Mouse (Mus musculus) hematopoietic stem cell, adult 5-6 weeks (primary cell): ENCODE measurements at regions not wholly inside any gene's neighbourhood (a gene's known extent, or its start where the extent isn't known, plus 50 kb on each side); places are given as distances from the start of the nearest gene placed in this dataset.

Source experiments
- ATAC-seq, 2 experiments: fragments of 125-278 bp in 1 of 2; replicated peaks in 1 of 2; 2 replicates each; pipeline ENCODE4 v1.8.0; 2016 to 2017; ENCODE audit warnings: inconsistent platforms in 2 of 2, mild to moderate bottlenecking in 2 of 2, moderate number of reproducible peaks in 2 of 2, low read depth in 1 of 2, moderate TSS enrichment in 1 of 2; ENCODE audit not compliant: low FRiP score in 2 of 2, poor library complexity in 2 of 2, severe bottlenecking in 2 of 2, insufficient read depth in 1 of 2, low TSS enrichment in 1 of 2

DNA sequence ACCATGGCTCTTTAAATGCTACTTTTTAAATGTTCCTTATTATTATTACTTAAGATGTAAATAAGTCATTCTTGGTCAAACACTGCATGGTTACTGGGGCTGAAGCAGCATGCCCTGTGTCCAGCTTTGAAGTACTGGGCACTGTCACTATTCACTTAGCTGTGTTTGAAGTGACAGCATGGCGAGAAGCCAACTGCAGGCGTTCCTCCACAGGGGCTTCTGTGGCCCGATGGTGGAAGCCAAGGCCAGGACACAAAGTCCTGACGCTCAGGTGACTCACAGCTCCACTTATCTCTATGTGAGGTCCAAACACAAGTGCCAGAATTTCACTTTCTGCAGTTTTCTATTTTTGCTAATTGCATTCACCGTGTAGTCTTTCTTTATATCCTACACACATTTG lies 65.3 kb downstream of the Cdca7 start:
- no peak for ATAC-seq

DNA sequence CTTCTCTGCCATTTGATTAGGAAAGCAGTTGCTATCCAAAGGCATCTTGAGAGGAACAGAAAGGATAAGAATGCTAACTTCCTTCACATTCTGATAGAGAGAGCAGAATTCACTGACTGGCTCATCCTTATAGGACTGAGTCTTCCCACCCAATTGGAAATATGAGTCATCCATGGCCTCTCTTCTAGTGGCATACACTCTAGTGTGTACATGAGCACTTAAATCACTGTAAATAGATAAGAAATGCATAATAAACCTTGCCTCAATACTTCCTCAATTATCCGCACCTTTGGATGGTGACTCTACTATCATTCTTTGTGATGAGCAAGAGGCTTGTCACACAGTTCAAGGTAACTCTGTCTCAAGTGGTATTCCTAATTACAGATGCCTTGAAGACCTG lies 69.5 kb downstream of the Cdca7 start:
- no peak for ATAC-seq

DNA sequence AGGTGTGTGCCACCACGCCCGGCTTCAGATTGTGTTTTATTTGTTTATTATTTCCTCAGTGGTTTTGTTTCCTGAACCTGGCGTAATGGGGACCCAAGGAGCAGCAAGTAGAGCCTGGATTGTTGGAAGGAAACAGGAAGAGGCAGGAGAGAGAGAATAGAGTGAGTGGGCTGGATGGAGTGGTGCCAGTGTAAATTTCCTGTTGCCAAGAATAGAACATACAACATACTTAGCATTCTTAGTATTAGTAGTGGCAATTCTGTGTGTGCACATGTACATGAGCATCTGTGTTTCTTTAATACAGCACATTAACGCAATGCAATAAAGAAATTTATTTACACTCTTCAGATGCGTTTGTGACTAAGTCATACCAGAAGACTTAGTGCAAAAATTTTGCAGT lies 70.5 kb downstream of the Cdca7 start:
- no peak for ATAC-seq

DNA sequence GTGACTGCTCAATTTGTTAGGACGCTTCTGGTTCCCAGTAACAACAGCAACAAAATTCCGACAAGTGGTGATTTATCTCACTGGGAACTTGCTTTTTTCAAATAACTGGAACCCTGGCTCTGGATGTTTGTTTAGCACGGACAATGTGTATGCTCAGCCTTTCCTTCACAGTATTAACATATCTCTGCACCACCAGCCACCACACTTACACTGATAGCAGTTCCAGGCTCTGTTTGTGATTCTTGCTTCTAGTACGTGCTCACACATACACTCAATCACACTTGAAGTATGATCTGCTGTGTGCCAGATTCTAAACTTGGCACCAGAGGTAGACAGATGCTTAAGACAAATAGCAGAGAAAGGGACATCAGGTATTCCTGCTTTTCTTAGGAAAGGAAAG lies 71.0 kb downstream of the Cdca7 start:
- ATAC-seq, result no peak

DNA sequence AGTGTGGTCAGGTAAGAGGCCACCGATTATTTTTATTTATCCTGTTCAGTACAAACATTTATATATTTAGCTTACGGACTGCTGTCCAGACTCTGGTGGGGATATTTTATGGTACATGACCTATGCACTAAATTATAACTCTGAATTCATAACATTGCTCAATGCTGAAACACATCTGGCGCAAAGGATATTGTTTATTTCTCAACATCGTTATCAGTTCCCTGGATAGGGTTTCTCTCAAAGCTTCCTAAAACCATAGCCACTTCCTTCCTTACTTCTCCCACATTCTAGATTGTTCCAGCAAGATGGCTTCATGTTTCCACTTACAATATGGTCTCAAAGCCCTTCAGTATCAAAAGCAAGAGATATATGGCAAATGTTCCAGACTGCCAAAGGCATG lies 75.3 kb downstream of the Cdca7 start:
- no peak for ATAC-seq

DNA sequence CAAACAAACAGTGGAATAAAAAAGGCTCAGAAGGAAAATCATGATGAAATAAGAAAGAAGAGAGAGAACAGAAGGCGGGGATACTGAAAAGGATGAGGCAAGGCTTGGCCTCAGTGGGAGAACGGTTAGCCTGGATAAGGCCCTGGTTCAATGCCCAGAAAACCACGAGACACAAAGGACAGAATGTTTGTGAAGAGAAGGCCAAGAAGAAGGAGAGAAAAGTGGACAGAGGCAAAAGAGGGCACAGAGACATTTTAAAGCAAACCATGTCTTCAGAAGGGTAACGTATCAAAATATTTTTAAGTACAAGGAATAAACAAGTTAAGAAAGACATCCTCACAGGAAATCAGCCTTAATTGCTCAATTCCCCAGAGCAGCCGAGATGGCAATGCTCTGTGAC lies 78.6 kb downstream of the Cdca7 start:
- ATAC-seq, result no peak

DNA sequence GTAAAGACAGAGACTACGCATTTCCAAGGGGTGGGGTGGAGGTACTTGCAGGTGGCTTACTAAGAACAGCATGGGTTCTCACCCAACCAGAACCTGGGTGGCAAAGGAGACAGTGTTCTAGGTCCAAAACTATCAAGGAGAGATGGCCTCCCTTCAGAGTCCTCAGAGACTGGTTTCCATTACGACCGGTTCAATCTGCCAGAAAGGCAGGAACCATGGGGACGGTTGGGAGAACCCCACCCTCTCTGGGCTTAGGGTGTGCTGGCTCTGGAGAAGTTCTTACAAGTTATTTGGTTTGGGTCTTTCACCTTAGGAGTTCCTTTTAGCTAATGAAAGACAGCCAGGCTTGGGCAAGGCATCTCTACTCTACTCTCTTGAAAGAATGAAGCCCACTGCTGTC lies 79.2 kb downstream of the Cdca7 start:
- ATAC-seq, result no peak

DNA sequence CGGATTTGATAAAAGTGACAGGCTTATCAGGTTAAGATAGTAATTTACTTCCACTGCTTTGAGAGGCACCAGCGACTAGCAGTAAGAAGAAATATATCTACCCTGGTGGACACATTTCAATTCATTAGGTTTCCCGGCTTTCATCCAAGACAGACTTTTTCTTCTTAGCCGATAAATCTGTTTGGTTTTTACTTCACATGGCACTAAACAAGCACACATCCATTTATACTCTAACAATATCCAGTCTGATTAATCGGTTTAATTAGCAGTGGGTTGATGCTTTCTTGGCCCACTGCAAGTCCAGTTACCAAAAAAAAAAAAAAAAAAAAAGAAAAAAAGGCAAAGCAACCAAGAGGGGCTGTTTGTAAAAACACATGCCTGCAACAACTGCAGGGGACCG lies 79.6 kb downstream of the Cdca7 start:
- ATAC-seq, result no peak

DNA sequence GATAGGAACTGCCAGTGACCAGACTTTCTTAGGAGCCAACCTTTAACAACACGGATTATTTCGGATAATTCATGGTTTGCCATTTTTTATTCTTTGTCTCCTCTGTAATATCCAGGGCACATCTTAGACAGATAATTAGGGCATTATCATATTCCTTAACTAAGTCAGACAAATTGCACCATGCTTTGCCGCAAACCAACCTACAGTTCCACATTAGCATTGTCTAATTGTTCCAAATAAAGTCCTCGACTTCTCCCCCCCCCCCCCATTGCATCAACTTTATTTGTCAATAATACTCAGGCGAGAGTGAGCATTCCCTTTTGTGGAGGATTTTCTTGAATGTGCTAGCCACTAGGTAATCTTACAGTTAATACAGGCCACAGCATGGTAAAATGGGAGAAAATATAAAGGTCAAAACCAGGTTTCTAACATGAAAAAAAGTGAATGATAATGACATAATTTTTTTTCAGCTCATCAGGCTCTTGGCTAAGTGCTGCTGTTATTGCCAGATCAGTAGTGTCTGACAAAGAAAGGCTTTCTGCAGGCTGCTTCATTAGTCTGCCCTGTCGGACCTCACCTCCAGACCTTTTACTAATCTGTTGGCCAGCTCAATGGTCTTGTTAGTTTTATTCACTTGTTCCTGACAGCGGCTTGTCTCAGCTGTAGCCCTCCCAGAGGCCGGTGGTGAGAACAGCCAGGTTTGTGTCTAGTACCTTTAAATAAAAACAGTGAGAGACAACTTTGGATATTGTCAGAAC lies 80.3 kb downstream of the Cdca7 start:
- no peak for ATAC-seq

DNA sequence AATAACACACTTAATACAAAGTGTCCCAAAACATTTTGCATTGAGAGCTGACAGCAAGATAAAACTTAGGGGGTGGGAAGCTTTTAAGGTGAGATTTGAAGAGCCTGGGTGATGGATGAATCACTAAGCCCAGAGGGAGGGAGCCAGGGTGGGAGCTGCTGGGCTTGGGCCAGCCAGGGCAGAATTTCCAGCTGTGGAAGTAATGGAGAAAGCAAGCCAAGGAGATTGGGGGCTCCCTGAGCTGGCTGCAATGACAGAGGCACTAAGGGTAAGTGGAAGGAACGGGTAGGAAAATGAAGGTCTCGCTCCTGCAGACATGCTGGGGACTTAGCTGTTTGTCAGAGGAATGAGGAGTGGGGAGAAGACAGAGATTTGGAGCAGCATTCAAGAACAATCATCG lies 81.2 kb downstream of the Cdca7 start:
- no peak for ATAC-seq

DNA sequence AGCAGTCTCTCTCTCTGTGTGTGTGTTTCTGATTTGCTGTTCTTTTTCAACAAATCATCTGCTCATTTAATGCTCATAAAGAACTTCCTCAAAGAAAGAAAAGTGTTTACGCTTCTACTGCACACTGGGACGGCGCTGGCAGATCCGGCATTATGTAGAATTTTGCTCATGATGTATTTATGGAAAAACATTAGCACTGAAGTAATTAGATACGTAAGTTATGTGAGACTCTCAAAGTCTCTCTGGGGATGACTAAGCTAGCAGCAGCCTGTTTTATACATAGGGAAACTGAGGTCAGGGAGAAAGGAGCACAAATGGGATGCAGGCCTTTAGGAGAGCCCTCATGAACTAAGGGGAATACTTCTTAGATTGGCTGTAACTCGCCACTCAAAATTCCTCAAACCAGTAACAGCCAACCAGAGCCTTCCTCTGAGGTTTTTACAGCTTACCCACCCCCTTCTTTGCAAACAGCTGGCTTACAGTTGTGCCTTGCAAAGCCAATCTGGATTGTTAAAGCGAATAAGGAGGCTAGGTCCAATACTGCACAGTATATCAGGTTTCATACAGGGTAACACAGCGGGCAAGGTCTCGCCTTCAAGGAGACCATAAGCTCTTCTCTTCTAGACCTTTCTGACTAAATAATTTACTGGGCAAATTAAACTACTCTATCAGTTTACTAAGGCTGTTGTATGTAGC lies 81.8 kb downstream of the Cdca7 start:
- no peak for ATAC-seq

DNA sequence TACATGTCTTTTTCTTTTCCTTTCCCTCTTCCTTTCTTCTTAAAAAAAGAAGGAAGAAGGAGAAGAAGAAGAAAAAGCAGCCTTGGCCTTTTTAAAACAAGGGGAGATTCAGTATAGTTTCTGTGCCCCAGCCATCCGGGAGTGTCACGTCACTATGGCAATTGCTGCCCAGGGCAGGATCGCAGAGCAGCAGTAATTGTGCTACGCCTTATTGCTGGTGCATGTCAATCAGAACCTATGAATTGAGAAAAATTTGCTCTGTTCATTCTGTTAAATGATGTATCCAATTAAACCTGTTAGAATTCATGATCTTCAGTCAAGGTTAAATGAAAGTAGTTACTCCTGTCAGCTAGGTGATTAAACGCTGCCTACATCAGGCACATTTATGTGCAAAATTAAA lies 85.4 kb downstream of the Cdca7 start:
- ATAC-seq, result no peak

DNA sequence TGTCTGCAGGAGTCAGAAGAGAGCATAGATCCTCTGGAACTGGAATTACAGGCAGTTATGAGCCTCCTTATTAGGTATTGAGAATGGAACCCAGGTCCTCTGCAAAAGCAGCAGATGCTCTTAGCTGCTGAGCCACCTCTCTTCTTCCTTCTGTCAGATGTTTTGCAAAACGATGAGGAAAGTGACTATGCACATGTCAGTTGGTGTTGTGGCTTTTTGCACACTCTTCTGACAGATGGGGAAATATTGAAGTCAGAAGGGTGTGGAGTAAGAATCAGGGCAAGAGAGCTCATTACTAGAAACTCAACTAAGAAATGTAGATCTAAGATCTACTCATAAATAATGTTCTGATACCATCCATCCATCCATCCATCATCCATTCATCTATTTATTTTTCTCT lies 102.4 kb downstream of the Cdca7 start:
- peak; percentile 27 to 60; a peak in 2 of 4 replicates for ATAC-seq

DNA sequence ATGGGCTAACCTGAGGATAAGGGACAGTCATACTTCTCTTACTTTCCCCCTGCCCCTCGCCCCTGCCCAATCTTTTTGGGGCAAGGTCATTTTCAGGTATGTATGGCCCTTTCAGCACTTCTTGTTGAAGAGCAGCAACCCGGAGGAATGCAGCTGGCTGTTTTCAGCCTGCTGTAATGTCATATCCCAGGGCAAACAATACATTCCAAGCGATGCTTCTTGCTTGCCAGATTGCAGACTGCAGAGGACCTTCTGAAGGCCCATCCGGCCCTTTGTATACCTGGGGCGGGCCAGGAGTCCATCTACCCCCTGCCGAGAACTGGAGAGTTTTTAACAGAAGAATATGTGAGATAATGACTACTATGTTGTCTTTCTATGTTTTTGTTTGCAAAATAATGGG lies 105.2 kb downstream of the Cdca7 start:
- ATAC-seq, result no peak

DNA sequence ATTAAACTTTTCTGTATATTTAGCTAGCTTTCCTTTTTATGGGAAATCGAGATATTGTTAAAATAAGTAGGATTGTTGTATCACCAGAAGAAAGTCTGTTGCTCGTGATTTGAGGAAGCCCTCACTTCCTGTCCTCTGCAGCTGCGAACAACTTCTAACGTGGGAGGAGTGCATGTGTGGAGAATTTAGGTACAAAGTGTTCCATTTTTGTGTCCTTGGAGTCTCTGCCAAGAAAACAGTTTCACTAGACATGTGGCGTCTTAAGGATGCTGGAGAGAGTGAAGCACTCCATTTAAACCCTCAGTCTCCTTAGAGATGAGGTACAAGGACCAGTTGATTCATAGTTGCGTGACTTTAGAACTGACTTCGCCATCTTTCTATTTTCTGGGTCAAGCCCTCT lies 112.9 kb downstream of the Cdca7 start:
- no peak for ATAC-seq

DNA sequence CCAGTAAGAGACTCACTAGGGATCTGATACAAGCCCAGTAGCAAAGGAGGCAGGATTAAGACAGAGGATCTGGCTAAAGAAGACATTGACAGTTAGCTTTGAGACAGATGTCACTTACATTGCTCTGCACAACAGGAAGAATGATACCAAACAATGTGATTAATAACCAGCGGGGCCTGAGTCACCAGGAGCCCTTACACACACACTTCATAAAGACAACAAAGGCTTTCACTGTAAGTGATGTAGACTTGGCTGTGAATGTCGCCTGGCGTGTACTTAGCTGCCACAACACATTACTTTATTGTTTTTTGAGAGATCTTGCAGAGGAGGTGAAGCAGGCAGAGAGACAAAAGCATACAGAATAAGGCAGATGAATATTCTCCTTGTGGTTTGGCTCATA lies 116.1 kb downstream of the Cdca7 start:
- ATAC-seq, result no peak

DNA sequence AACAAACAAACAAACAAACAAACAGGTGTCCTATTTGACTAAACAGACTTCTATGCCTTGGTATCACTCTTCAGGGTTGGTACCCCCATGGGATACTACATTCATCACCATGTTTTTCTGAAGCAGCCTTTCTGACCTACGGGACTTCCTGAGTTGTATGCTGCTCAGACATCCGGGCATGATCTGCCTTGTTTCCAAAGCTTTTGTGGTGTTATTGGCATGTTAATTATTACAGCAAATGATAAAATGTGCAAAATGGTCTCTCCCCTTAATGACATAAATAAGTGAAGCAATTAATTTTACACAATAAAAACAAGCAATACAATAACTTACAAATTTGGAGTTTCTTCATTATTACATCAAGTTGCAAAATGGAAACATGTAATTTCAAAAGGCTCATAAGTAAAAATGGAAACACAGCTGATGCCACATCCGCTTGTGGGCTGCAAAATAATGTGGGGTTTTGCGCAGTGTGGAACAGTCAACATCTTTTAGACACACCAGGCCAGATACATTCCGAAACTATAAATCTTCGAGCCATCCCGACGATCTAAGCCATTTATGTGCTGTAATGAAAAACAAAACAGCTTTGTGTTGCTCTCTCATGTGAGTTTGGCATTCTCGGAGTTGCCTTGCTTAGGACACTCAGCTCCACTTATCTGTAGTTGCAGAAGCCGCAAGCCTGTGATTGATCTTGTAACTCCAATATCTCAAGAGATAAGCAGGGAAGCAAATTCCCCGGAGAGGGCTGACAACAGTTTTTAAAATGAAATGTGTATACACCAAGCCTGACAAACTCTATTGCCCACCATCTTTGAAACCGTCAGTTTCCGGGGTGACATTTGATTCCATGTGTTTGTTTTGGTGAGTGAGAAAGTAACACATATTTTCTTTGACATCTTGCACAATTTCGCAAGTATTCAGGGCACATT lies 121.3 kb downstream of the Cdca7 start:
- ATAC-seq, result peak in 1 of 2 experiments; percentile 58; a peak in 1 of 4 replicates

DNA sequence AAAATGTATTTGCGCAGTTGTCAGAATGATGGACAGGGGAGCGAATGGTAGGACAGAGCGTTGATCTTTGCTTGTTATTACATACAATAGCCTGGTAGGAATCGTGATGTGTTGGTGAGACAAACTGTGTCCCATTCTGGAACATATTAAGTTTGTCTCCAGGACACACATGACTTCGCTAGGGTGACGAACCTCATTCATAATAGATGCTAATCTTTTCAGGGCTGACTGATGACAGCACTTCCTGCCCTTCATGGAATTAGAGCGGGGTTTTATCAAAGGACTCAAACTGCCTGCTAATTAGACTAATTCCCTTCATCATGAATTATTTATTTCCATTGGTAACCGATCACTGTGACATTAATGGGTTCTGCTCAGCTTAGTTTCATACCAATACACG lies 122.0 kb downstream of the Cdca7 start:
- ATAC-seq, result no peak
